Mouse (Mus musculus): Measurements from ENCODE around the gene Adra2c.

Adra2c gene

DNA sequence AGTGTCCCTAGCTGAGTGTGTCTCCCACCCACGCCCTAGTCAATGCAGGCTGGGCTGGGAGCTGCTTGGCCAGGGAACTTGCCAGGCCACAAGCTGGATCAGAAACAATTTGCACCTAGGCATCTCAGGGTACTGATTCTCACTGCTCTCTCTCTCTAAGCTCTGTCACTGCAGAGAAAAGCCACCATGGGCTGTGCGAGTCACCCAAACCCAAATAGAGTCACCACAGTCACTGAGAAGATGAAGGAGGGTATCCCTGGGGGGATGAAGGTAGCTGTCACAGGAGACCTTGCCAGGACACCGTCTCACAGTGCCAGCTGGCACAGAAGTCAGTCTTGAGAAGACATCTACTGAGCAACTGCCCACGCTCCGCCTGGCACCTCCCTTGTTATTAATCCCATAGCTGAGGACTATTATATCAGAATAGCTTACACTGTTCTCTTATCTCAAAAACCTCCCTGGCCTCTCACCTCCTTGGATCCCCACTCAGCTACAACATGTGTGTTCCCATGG, 33.7 kb downstream of the Adra2c start:
- DNase-seq (ENCODE audit: low spot score in 2 of 2) = no peak

DNA sequence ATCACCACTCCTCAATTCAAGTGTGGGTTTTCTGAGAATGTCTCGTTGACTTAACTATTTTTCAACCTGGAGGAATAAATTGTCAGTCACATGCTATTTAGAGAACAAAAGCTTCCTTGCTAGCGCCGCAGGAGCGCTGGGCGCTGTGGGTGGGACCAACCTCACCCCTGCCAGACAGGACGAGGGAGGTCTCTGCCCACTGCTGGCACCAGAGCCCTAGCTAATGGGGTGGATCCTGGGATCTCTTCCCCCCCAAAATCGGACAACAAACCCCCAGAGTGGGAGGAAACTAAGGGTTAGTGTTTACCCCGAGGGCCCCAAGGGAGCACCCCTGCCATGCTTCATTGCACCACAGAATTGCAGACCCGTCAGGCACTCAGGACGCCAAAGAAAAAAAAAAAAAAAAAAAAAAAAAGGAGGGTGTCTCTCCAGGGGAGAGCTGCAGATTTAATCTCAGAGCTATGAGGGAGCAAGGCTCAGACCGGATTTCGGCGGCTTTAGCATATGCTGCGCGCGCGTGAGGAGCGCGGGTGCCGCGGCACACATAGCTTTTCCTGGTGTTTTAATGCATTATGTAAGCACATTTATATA, 35.2 kb downstream of the Adra2c start:
- DNase-seq (ENCODE audit: low spot score in 2 of 2) = no peak

DNA sequence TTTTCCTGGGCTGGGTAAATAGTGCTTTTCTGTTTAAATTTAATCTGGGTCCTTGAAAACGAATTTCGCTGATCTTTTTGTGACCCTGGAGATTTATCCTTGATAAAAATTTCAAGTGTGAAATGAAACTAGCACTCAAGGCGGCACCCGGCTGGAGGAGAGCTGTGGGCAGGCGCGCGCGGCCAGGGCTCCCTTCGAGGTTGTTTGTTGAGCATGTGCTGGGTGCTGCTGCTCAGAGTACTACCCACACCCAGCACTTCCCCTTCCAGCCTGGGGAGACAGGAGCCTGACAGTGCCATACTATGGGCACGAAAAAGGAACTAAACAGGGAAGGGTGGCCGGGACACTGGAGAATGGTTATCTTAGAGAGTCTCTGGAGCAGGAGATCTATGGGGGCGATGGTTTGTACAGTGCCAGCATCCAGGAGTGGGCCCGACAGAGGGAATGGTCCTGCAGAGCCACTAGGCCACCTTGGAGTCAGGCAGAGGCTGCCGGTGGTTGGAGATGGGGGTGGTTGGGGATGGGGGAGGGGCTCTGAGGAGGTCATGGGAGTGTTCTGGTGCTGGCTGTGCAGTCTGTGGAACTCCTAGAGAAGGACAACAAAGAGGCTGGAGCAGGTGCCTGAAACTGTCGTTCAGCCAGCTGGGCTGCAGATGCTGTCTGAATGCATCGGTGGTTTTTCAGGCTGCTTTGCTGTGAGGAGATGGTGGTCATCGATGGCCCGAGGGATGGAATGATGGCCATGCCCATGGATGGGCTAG, 35.9 kb downstream of the Adra2c start:
- DNase-seq (ENCODE audit: low spot score in 2 of 2) = peak in 1 of 2 experiments; percentile 5

DNA sequence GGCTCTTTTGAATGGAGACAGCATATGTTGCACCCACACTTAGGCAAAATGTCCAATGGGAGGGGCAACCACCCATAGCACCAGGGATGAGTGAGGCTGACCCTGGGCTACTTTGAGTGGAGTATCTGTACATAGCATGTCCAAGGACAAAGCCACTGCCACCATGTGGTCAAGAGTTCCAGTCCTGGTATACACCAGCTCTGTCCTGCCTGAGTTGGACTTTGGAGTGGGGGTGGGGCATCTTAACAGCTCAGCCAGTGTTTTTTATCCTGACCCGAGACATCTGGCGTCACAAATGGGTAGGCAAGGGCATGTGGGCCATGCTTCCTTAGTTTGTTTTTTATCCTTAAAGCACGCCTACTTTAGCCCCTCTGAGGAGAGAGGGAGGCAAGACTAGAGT, 36.5 kb downstream of the Adra2c start:
- DNase-seq (ENCODE audit: low spot score in 2 of 2) = no peak

DNA sequence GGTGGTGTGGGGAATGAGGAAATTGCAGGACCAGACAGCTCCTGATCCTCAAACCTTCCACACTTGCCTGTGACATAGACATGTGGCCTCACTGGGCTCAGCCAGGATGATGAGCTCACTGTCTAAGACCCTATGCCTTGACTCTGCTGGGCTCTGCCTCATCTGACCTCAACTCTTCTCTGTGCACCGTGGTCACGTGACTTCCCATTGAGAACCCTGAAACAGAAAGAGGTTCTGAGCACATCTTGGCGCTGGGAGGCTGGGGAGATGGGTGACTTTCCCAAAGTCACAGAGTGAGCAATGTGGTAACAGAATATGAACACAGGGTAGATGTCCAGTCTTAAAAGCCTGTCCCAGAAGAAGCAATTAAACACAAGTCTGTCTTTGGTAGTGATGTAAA, 37.1 kb downstream of the Adra2c start:
- DNase-seq (ENCODE audit: low spot score in 2 of 2) = no peak

DNA sequence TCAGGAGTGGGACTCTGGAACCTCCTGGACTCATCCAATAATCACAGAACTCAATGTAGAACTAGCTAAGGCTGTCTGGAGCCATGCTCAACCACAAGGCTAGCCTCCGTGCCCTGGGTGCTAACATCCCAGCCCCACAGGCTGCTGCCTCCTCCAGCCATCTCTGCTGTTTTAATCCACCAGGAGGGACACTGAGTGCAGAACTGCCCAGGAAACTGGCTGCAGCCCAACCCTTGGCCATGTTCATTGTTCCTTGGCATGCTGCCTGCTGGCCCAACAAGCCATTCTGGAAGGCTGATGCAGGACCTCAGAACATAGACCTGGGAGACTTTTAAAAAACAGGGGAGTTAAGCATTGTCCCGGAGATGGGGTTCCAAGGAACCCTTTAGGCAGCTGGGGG, 42.5 kb downstream of the Adra2c start:
- DNase-seq (ENCODE audit: low spot score in 2 of 2) = no peak

DNA sequence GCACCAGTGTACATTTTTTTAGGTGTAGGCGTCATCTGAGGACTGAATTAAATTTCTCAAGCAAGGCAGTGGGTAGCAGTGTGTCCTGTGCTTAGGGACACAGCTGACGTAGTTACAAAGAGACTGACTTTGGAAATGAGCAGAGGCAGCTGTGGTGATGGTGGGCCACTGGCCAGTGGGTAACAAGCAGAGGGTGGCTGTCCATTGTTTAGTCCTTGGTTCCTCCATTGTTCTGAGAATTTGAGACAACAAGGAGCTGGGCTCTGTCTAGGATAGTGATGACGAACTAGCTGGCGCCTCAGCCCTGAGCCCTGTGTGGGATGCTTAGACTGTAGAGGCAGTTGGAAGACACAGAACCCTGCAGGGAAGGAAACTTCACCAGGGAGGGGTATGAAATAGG, 52.7 kb downstream of the Adra2c start:
- no peak for DNase-seq (ENCODE audit: low spot score in 2 of 2)

Data from natural killer cell, adult 2 months (primary cell).